Mouse (Mus musculus): ENCODE measurements at regions not wholly inside any gene's neighbourhood (a gene's known extent, or its start where the extent isn't known, plus 50 kb on each side); places are given as distances from the start of the nearest gene placed in this dataset.
A peak's percentile ranks its signal among the peaks of the same experiment; 100 is the strongest.

GRCm38 (mm10) chr9:120820892-120821291, 108.1 kb upstream of the Ctnnb1 start:
- no peak for DNase-seq

- no peak for DNase-seq
These were observed 105.6 kb upstream of the Ctnnb1 start for GRCm38 (mm10) chr9:120823397-120823796.

- DNase-seq = no peak
These were observed 102.8 kb upstream of the Ctnnb1 start for GRCm38 (mm10) chr9:120826266-120826665.

- DNase-seq = no peak
These were observed 98.5 kb upstream of the Ctnnb1 start for GRCm38 (mm10) chr9:120830526-120830925.

- DNase-seq = no peak
These were observed 94.8 kb upstream of the Ctnnb1 start for GRCm38 (mm10) chr9:120834166-120834565.

GRCm38 (mm10) chr9:120835621-120836020, 93.4 kb upstream of the Ctnnb1 start:
- DNase-seq = no peak

- DNase-seq = no peak
These were observed 91.4 kb upstream of the Ctnnb1 start for GRCm38 (mm10) chr9:120837431-120838150.

GRCm38 (mm10) chr9:120843753-120844152, 85.3 kb upstream of the Ctnnb1 start:
- DNase-seq = no peak

GRCm38 (mm10) chr9:120845538-120845937, 83.5 kb upstream of the Ctnnb1 start:
- DNase-seq = no peak

GRCm38 (mm10) chr9:120847649-120848048, 81.4 kb upstream of the Ctnnb1 start:
- DNase-seq = no peak

- DNase-seq = no peak
These were observed 80.1 kb upstream of the Ctnnb1 start for GRCm38 (mm10) chr9:120848962-120849361.

- DNase-seq = no peak
These were observed 78.9 kb upstream of the Ctnnb1 start for GRCm38 (mm10) chr9:120850092-120850491.

GRCm38 (mm10) chr9:120851914-120852313, 77.1 kb upstream of the Ctnnb1 start:
- no peak for DNase-seq

- no peak for DNase-seq
These were observed 76.4 kb upstream of the Ctnnb1 start for GRCm38 (mm10) chr9:120852572-120852971.

GRCm38 (mm10) chr9:120853032-120853597, 75.9 kb upstream of the Ctnnb1 start:
- no peak for DNase-seq

GRCm38 (mm10) chr9:120854351-120854750, 74.7 kb upstream of the Ctnnb1 start:
- no peak for DNase-seq

GRCm38 (mm10) chr9:120855293-120856050, 73.5 kb upstream of the Ctnnb1 start:
- DNase-seq = no peak

- DNase-seq = no peak
These were observed 71.0 kb upstream of the Ctnnb1 start for GRCm38 (mm10) chr9:120857849-120858510.

GRCm38 (mm10) chr9:120860969-120861595, 67.9 kb upstream of the Ctnnb1 start:
- DNase-seq = no peak

- DNase-seq = no peak
These were observed 67.1 kb upstream of the Ctnnb1 start for GRCm38 (mm10) chr9:120861788-120862345.

- DNase-seq = no peak
These were observed 64.6 kb upstream of the Ctnnb1 start for GRCm38 (mm10) chr9:120864410-120864809.

GRCm38 (mm10) chr9:120866251-120866650, 62.8 kb upstream of the Ctnnb1 start:
- no peak for DNase-seq

GRCm38 (mm10) chr9:120866709-120867108, 62.3 kb upstream of the Ctnnb1 start:
- DNase-seq = peak; percentile 20 to 24
